Mouse (Mus musculus) retina, postnatal 1 day (tissue): ENCODE results near the gene Casp12.
"Not testable (repeated sequence)": the region's sequence is repeated elsewhere in the genome, so short reads cannot be mapped to it uniquely, and the experiment has no call there.

Source experiments
- DNase-seq: peaks from one replicate; pipeline ENCODE4 v3.0.0-alpha.2; 2012

Gene Casp12

GRCm38 (mm10) chr9:5345291-5345898 is at the start of gene Casp12:
TSS of gene Casp12 (plus strand) at chr9:5345430.
- DNase-seq: no peak

GRCm38 (mm10) chr9:5296354-5297237 is 48.6 kb upstream of the Casp12 start:
- DNase-seq: no peak

DNA sequence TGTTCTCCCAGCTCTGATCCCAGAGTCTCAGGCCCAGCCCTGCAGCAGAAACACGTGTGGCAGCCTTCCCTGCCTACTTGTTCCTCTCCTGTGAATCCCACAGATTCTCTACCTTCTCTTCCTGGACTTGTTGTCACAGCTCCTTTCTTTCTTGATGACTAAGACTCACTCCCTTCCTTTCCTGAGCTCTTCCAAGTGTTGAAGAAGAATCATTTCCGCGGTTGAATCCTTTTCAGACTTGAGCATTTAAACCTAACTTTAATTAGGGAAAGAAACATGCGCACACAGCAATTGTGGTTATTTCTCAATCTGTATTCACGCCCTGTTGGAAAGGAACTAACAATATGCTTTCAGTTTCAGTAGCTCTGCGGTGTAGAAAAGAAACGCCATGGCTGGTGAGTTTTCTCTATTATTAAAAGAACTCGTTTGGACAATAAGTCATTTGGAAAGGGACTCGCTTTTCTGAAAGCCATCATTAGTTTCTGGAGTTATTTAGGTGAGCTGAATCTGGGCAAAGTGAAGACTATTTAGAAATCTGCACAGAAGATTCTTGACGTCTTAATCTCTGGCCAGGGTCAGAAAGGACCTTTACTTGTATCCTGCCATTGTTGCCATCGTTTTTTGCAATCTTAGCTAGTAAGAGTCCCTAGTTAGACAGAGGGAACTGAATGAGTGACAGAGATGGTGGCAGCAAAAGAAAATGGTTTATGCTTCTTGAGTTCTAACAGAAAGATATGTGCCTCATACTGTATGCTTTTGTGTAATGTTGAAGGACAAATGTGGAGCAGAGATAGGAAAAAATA is 46.7 kb upstream of the Casp12 start, which contains the start of gene Casp1:
Gene Casp1 (plus strand): TSS at position 189 of the 803 bp plus-strand sequence.
- no peak for DNase-seq

GRCm38 (mm10) chr9:5299132-5299381 is 46.2 kb upstream of the Casp12 start:
- DNase-seq: no peak

DNA sequence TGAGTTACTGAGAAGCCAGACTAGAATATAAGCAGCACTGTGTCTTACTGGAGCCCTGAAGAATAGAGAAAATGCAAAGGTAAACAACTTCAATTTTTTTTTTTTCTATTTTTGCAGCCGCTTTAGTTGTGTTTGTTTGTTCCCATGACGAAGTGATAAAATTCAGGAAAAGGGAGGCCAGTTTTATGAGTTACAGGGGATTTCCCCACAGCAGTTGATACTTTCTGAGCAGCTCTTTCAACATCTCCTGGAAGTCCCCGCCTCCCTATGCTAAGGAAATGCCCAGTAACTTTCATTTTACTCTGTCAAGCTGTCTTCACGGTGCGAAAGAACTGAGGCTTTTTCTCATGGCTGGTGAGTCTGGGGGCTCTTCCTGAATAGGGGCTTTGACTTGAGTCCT is 36.7 kb upstream of the Casp12 start, which contains the start of gene Casp4:
Gene Casp4 (plus strand): TSS at position 268 of the 400 bp plus-strand sequence.
- DNase-seq: no peak

GRCm38 (mm10) chr9:5310112-5310511 is 35.1 kb upstream of the Casp12 start:
- DNase-seq: no peak

- no peak for DNase-seq
Measured at GRCm38 (mm10) chr9:5311435-5311834, 33.8 kb upstream of the Casp12 start.

- DNase-seq: no peak
Measured at GRCm38 (mm10) chr9:5328204-5328603, 17.0 kb upstream of the Casp12 start.

DNA sequence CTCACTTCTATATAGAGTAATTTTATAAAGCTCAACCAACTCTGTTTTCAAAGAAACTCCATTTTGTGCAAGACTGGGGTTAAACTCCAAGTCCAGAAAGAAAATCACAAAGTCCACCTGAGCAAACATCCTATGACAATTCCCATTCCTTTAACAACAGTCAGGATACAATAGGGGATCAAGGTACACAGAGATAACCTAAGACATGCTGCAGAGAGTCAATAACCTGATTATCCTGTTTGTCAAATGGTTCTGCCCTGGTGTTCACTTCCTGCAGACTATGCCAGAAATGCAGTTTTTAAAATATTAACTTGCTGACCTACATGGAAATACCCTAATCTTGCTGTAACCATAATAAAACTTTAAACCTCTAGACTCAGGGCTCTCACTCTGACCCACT is 12.8 kb upstream of the Casp12 start:
- DNase-seq: no peak

DNA sequence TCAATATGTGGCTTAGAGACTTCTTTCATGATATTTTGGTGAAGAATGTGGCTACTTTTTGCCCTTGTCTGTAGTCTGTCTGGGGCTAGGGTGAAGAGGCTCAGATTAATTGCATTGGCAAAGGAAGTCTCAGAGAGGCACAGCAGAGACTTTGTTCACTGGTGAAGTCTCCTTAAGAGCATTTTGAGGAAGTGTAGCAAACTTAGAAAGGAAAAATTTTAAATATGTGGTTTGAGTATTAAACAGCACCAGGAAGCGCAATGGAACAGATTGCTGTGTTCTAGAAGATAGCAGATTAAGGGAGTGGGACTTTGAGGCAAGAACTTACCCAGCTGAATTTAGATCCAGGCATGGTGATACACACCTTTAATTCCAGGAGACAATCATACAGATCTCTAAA is 11.8 kb upstream of the Casp12 start:
- DNase-seq: no peak

DNA sequence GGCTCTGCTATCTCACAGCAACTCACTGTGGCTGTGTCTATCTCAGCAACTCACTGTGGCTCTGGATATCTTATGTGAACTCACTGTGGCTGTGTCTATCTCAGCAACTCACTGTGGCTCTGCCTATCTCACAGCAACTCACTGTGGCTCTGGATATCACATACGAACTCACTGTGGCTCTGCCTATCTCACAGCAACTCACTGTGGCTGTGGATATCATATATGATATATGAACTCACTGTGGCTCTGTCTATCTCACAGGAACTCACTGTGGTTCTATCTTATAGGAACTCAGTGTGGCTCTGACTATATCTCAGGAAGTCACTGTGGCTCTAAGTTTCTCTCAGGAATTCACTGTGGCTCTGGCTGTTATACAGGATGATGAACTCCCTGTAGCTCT is 2.1 kb upstream of the Casp12 start:
- no peak for DNase-seq

GRCm38 (mm10) chr9:5344090-5344489 is 1.1 kb upstream of the Casp12 start:
- no peak for DNase-seq

GRCm38 (mm10) chr9:5347381-5347780 is 2.2 kb downstream of the Casp12 start:
- no peak for DNase-seq

DNA sequence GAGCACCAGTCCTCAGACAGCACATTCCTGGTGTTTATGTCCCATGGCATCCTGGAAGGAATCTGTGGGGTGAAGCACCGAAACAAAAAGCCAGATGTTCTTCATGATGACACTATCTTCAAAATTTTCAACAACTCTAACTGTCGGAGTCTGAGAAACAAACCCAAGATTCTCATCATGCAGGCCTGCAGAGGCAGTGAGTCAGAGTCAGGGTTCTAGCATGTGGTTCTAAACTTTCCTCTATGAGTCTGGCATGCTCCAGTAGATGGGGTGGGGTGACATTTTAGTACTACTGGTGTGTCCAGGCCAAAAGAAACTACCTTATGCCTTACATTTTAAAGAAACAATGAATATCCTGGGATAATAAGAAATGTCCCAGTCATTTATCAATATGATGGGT is 8.4 kb downstream of the Casp12 start:
- no peak for DNase-seq

GRCm38 (mm10) chr9:5356801-5357200 is 11.6 kb downstream of the Casp12 start:
- DNase-seq: no peak

- no peak for DNase-seq
Measured at GRCm38 (mm10) chr9:5393561-5393960, 48.3 kb downstream of the Casp12 start.

- DNase-seq: not testable (repeated sequence)
Measured at GRCm38 (mm10) chr9:5395861-5396260, 50.6 kb downstream of the Casp12 start.

DNA sequence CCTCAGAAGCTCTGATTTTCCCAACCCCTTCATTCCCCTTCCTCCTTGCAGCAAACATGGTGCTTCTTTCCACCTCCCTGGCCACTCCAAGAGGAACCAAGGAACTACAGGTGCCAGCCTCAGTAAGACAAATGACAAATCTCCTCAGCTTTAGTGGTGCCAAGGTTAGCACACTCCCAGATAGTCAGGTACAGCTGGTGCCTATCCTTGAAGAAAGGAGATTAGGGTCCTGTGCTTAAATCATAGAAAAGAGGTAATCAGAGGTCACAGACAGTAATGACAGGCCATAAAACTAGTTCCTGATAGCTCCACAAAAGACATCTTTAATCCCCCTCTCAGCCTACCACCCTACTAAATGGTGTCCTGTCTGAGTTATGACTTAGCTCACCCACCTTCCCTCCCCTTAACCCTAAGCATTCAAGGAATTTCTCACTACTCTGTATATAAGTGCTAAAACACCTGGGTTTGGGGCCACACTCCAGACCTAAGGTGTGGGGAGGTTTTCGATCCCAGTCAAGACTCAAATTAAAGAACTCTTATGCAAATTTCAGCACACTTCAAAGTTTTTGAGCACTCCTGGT is 65.8 kb downstream of the Casp12 start:
- no peak for DNase-seq

- peak; percentile 7 for DNase-seq
Measured at GRCm38 (mm10) chr9:5412446-5413111, 67.3 kb downstream of the Casp12 start.

DNA sequence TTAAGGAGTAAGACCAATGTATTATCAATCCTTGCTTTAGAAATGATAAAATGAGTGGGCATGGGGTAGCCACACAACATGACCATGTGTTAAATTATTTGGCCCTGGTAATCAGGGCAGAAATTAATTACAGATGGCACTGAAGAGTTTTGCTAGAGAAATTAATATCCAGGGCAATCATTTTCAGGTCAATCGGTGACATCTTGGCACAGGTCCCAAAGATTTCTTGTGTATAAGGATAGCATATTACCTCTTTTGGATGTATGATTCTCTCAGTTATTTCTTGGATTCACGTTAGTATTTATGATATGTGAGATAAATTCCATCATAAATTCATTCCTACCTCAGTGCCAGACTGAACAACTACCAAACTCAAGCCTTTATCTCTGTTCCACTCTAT is 72.6 kb downstream of the Casp12 start:
- peak; percentile 12 for DNase-seq
